Mouse (Mus musculus): ENCODE measurements around the gene Fam180a. TPM values are rescaled to one million over a fixed set of nuclear protein-coding genes. Genes with fewer than 3 reads are reported as not detected.

The Fam180a gene
- polyA plus RNA-seq, 1 experiment, result 0.21 TPM

GRCm38 (mm10) chr6:35335452-35335851, 9.5 kb upstream of the Fam180a start:
- Histone ChIP-seq H3K27ac (ENCODE audit: control insufficient read depth, insufficient read depth, low read depth, low read length) (peak overlapping the region; percentile 69), H3K4me3 (ENCODE audit: control insufficient read depth, low read depth, low read length) (no peak overlapping the region), H3K36me3 (ENCODE audit: control insufficient read depth, insufficient read depth, low read length) (no peaks in the 10 kb centered on the region), H3K27me3 (ENCODE audit: control insufficient read depth, insufficient read depth, low read length) (no peaks in the 10 kb centered on the region), H3K4me1 (ENCODE audit: control insufficient read depth, insufficient read depth, low read length) (no peaks in the 10 kb centered on the region)
- TF ChIP-seq POLR2A (IDR thresholded peaks at IDR 0.05; ENCODE audit: control insufficient read depth, low read depth, low read length) (no peak), CTCF (IDR thresholded peaks at IDR 0.05; ENCODE audit: control insufficient read depth, insufficient read depth, insufficient replicate concordance, low read depth, low read length) (no peak)

- Histone ChIP-seq H3K27me3 (ENCODE audit: control insufficient read depth, insufficient read depth, low read length) (no peaks in the 10 kb centered on the region), H3K36me3 (ENCODE audit: control insufficient read depth, insufficient read depth, low read length) (no peaks in the 10 kb centered on the region), H3K4me1 (ENCODE audit: control insufficient read depth, insufficient read depth, low read length) (peaks cover 5% of the 10 kb centered on the region), H3K27ac (ENCODE audit: control insufficient read depth, insufficient read depth, low read depth, low read length) (no peak overlapping the region), H3K4me3 (ENCODE audit: control insufficient read depth, low read depth, low read length) (no peak overlapping the region)
- TF ChIP-seq POLR2A (IDR thresholded peaks at IDR 0.05; ENCODE audit: control insufficient read depth, low read depth, low read length) (no peak), CTCF (IDR thresholded peaks at IDR 0.05; ENCODE audit: control insufficient read depth, insufficient read depth, insufficient replicate concordance, low read depth, low read length) (peak; percentile 85; the same call in 1 of the 2 replicates)
Measured at GRCm38 (mm10) chr6:35334278-35334677, 8.3 kb upstream of the Fam180a start.

- H3K4me3 ChIP-seq (ENCODE audit: control insufficient read depth, low read depth, low read length), result no peak overlapping the region
- no peaks in the 10 kb centered on the region for H3K27me3 ChIP-seq (ENCODE audit: control insufficient read depth, insufficient read depth, low read length)
- H3K36me3 ChIP-seq (ENCODE audit: control insufficient read depth, insufficient read depth, low read length), result no peaks in the 10 kb centered on the region
- peaks cover 5% of the 10 kb centered on the region for H3K4me1 ChIP-seq (ENCODE audit: control insufficient read depth, insufficient read depth, low read length)
- TF ChIP-seq CTCF (IDR thresholded peaks at IDR 0.05; ENCODE audit: control insufficient read depth, insufficient read depth, insufficient replicate concordance, low read depth, low read length) (no peak), POLR2A (IDR thresholded peaks at IDR 0.05; ENCODE audit: control insufficient read depth, low read depth, low read length) (no peak)
- H3K27ac ChIP-seq (ENCODE audit: control insufficient read depth, insufficient read depth, low read depth, low read length), result no peak overlapping the region
Measured at GRCm38 (mm10) chr6:35333632-35334031, 7.7 kb upstream of the Fam180a start.

- Histone ChIP-seq H3K4me3 (ENCODE audit: control insufficient read depth, low read depth, low read length) (no peak overlapping the region), H3K27me3 (ENCODE audit: control insufficient read depth, insufficient read depth, low read length) (no peaks in the 10 kb centered on the region), H3K4me1 (ENCODE audit: control insufficient read depth, insufficient read depth, low read length) (peaks cover 5% of the 10 kb centered on the region), H3K27ac (ENCODE audit: control insufficient read depth, insufficient read depth, low read depth, low read length) (no peak overlapping the region), H3K36me3 (ENCODE audit: control insufficient read depth, insufficient read depth, low read length) (no peaks in the 10 kb centered on the region)
- TF ChIP-seq POLR2A (IDR thresholded peaks at IDR 0.05; ENCODE audit: control insufficient read depth, low read depth, low read length) (no peak), CTCF (IDR thresholded peaks at IDR 0.05; ENCODE audit: control insufficient read depth, insufficient read depth, insufficient replicate concordance, low read depth, low read length) (no peak)
Measured at GRCm38 (mm10) chr6:35330834-35331233, 4.9 kb upstream of the Fam180a start.

GRCm38 (mm10) chr6:35329956-35330355, 4.0 kb upstream of the Fam180a start:
- H3K36me3 ChIP-seq (ENCODE audit: control insufficient read depth, insufficient read depth, low read length), result no peaks in the 10 kb centered on the region
- H3K27ac ChIP-seq (ENCODE audit: control insufficient read depth, insufficient read depth, low read depth, low read length), result no peak overlapping the region
- H3K4me3 ChIP-seq (ENCODE audit: control insufficient read depth, low read depth, low read length), result peak overlapping the region; percentile 74
- H3K4me1 ChIP-seq (ENCODE audit: control insufficient read depth, insufficient read depth, low read length), result peaks cover 5% of the 10 kb centered on the region
- TF ChIP-seq CTCF (IDR thresholded peaks at IDR 0.05; ENCODE audit: control insufficient read depth, insufficient read depth, insufficient replicate concordance, low read depth, low read length) (no peak), POLR2A (IDR thresholded peaks at IDR 0.05; ENCODE audit: control insufficient read depth, low read depth, low read length) (no peak)
- no peaks in the 10 kb centered on the region for H3K27me3 ChIP-seq (ENCODE audit: control insufficient read depth, insufficient read depth, low read length)

GRCm38 (mm10) chr6:35324306-35324705, 1.6 kb downstream of the Fam180a start:
- Histone ChIP-seq H3K4me1 (ENCODE audit: control insufficient read depth, insufficient read depth, low read length) (no peaks in the 10 kb centered on the region), H3K27ac (ENCODE audit: control insufficient read depth, insufficient read depth, low read depth, low read length) (no peak overlapping the region), H3K27me3 (ENCODE audit: control insufficient read depth, insufficient read depth, low read length) (no peaks in the 10 kb centered on the region), H3K4me3 (ENCODE audit: control insufficient read depth, low read depth, low read length) (no peak overlapping the region), H3K36me3 (ENCODE audit: control insufficient read depth, insufficient read depth, low read length) (no peaks in the 10 kb centered on the region)
- TF ChIP-seq POLR2A (IDR thresholded peaks at IDR 0.05; ENCODE audit: control insufficient read depth, low read depth, low read length) (no peak), CTCF (IDR thresholded peaks at IDR 0.05; ENCODE audit: control insufficient read depth, insufficient read depth, insufficient replicate concordance, low read depth, low read length) (no peak)

GRCm38 (mm10) chr6:35323046-35323445, 2.9 kb downstream of the Fam180a start:
- TF ChIP-seq CTCF (IDR thresholded peaks at IDR 0.05; ENCODE audit: control insufficient read depth, insufficient read depth, insufficient replicate concordance, low read depth, low read length), result no peak
- no peak for TF ChIP-seq POLR2A (IDR thresholded peaks at IDR 0.05; ENCODE audit: control insufficient read depth, low read depth, low read length)
- no peaks in the 10 kb centered on the region for H3K4me1 ChIP-seq (ENCODE audit: control insufficient read depth, insufficient read depth, low read length)
- H3K4me3 ChIP-seq (ENCODE audit: control insufficient read depth, low read depth, low read length), result no peak overlapping the region
- no peak overlapping the region for H3K27ac ChIP-seq (ENCODE audit: control insufficient read depth, insufficient read depth, low read depth, low read length)
- H3K27me3 ChIP-seq (ENCODE audit: control insufficient read depth, insufficient read depth, low read length), result no peaks in the 10 kb centered on the region
- no peaks in the 10 kb centered on the region for H3K36me3 ChIP-seq (ENCODE audit: control insufficient read depth, insufficient read depth, low read length)

- no peaks in the 10 kb centered on the region for H3K36me3 ChIP-seq (ENCODE audit: control insufficient read depth, insufficient read depth, low read length)
- H3K27me3 ChIP-seq (ENCODE audit: control insufficient read depth, insufficient read depth, low read length), result no peaks in the 10 kb centered on the region
- H3K27ac ChIP-seq (ENCODE audit: control insufficient read depth, insufficient read depth, low read depth, low read length), result no peak overlapping the region
- H3K4me3 ChIP-seq (ENCODE audit: control insufficient read depth, low read depth, low read length), result no peak overlapping the region
- H3K4me1 ChIP-seq (ENCODE audit: control insufficient read depth, insufficient read depth, low read length), result no peaks in the 10 kb centered on the region
- no peak for TF ChIP-seq POLR2A (IDR thresholded peaks at IDR 0.05; ENCODE audit: control insufficient read depth, low read depth, low read length)
- no peak for TF ChIP-seq CTCF (IDR thresholded peaks at IDR 0.05; ENCODE audit: control insufficient read depth, insufficient read depth, insufficient replicate concordance, low read depth, low read length)
Measured at GRCm38 (mm10) chr6:35321105-35321504, 4.8 kb downstream of the Fam180a start.
